8 mouse cellular contexts compared by ENCODE assay signal in the genomic region with DNA sequence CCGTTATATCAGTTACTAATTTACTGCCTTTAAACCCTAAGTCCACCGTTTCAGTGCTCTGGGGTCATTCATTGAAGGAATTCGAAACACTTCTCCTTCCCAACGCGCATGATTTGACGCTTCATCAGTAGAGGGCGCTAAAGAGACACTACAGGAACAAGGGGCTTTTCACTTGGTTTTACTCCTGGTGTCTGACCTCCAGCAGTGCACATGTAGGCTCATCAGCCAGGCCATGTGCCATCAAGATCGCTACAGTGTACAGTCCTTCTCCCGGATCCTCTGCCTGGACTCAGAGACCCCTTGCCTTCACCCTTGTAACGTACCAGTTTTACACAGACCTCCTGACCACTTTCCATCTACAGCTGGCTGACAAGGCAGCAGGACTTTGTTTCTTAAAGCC.
DNase-seq lines count a peak whose midpoint lies in the region; ATAC-seq and TF ChIP-seq lines count a peak whose summit lies in the region.

No protein-coding gene starts in this region.

- DNase-seq in c-Kit-negative CD71-positive TER-119-positive erythroid progenitor cells, embryonic 14.5 days (ENCODE audit: low read depth, low spot score), result peak; percentile 4
- DNase-seq in forebrain, embryonic 14.5 days (ENCODE audit: low spot score), result peak; percentile 89
- DNase-seq in heart, postnatal 36 days, result peak; percentile 72 to 76
- peak; percentile 85 for DNase-seq in layer of hippocampus, adult 11-12 months (ENCODE audit: low spot score)
- peak; percentile 55 to 72 for DNase-seq in lung, adult 18-20 months
- DNase-seq in thymus, adult 2 months, result peak; percentile 32

- TF ChIP-seq CTCF in ES-Bruce4 (IDR thresholded peaks at IDR 0.05; ENCODE audit: low read depth, low read length), result peak; percentile 33
- TF ChIP-seq CTCF in thymus, adult 2 months (IDR thresholded peaks at IDR 0.05; ENCODE audit: borderline replicate concordance, control insufficient read depth, extremely low read depth, insufficient read depth, low read length, poor library complexity), result no peak

- H3K4me2 ChIP-seq in forebrain, embryonic 14.5 days (ENCODE audit: low read length), result no peak overlapping the region

- H3K36me3 ChIP-seq in ES-Bruce4 (ENCODE audit: control insufficient read depth, insufficient read depth, low read length, poor library complexity, severe bottlenecking), result no peaks in the 10 kb centered on the region
- H3K36me3 ChIP-seq in forebrain, embryonic 14.5 days (ENCODE audit: control insufficient read depth, insufficient read depth, low read length), result no peaks in the 10 kb centered on the region
- H3K36me3 ChIP-seq in thymus, adult 2 months (ENCODE audit: control insufficient read depth, insufficient read depth, low read length), result no peaks in the 10 kb centered on the region

- no peak overlapping the region for H3K27ac ChIP-seq in ES-Bruce4 (ENCODE audit: insufficient read depth, low read length)
- H3K27ac ChIP-seq in forebrain, embryonic 14.5 days (ENCODE audit: low read depth, low read length), result no peak overlapping the region
- no peak overlapping the region for H3K27ac ChIP-seq in thymus, adult 2 months (ENCODE audit: control insufficient read depth, insufficient read depth, low read length)

- no peaks in the 10 kb centered on the region for H3K9me3 ChIP-seq in ES-Bruce4 (replicated peaks; ENCODE audit: control insufficient read depth, insufficient read depth, low read length, poor library complexity, severe bottlenecking)
- H3K9me3 ChIP-seq in forebrain, embryonic 14.5 days (replicated peaks; ENCODE audit: control insufficient read depth, low read length), result no peaks in the 10 kb centered on the region

- no peaks in the 10 kb centered on the region; the same call in 1 of the 2 replicates for H3K27me3 ChIP-seq in ES-Bruce4 (ENCODE audit: control insufficient read depth, insufficient read depth, low read length, poor library complexity, severe bottlenecking)
- no peaks in the 10 kb centered on the region for H3K27me3 ChIP-seq in forebrain, embryonic 14.5 days (replicated peaks; ENCODE audit: control insufficient read depth, insufficient read depth, low read length)
- no peaks in the 10 kb centered on the region for H3K27me3 ChIP-seq in thymus, adult 2 months (ENCODE audit: control insufficient read depth, insufficient read depth, low read length)

- H3K4me3 ChIP-seq in ES-Bruce4 (ENCODE audit: low read depth, low read length), result no peak overlapping the region
- no peak overlapping the region for H3K4me3 ChIP-seq in forebrain, embryonic 14.5 days (ENCODE audit: low read depth, low read length)
- H3K4me3 ChIP-seq in thymus, adult 2 months (ENCODE audit: control insufficient read depth, insufficient read depth, low read length), result no peak overlapping the region

- TF ChIP-seq POLR2A in ES-Bruce4 (IDR thresholded peaks at IDR 0.05; ENCODE audit: insufficient read depth, low read length), result no peak
- no peak for TF ChIP-seq POLR2A in thymus, adult 2 months (IDR thresholded peaks at IDR 0.05; ENCODE audit: control insufficient read depth, extremely low read depth, insufficient read depth, low read length, poor library complexity)

- intact Hi-C loops in heart, postnatal 36 days (cut with DNase I), result loop anchor here (1.0 to 10.0 kb wide), 4 partner anchors 253 to 621 kb away; no protein-coding TSS in a partner anchor

- no peak overlapping the region for H3K9ac ChIP-seq in ES-Bruce4 (ENCODE audit: low read depth, poor library complexity, severe bottlenecking)
- H3K9ac ChIP-seq in forebrain, embryonic 14.5 days (ENCODE audit: low read length), result no peak overlapping the region

- WGBS in forebrain, embryonic 14.5 days, result 8% methylated on average over 10 of the region's 10 CpGs
- whole genome bisulfite sequencing in thymus, adult 2 months, result 11% methylated on average over 10 of the region's 10 CpGs

- TF ChIP-seq EP300 in ES-Bruce4 (IDR thresholded peaks at IDR 0.05; ENCODE audit: insufficient read depth, low read depth, low read length), result no peak

- no peaks in the 10 kb centered on the region for H3K4me1 ChIP-seq in ES-Bruce4 (ENCODE audit: control insufficient read depth, insufficient read depth, low read length)
- no peaks in the 10 kb centered on the region for H3K4me1 ChIP-seq in forebrain, embryonic 14.5 days (ENCODE audit: control insufficient read depth, insufficient read depth, low read length)
- H3K4me1 ChIP-seq in thymus, adult 2 months (replicated peaks; ENCODE audit: control insufficient read depth, insufficient read depth, low read length), result no peaks in the 10 kb centered on the region

- peak; percentile 72; the same call in 1 of the 2 replicates for ATAC-seq in forebrain, embryonic 14.5 days
- 0 out of 2 replicates have a peak, but pooled peaks have one; percentile 9 for ATAC-seq in neutrophil, adult 5-6 weeks (ENCODE audit: extremely low read depth, insufficient number of reproducible peaks, low FRiP score, poor library complexity, severe bottlenecking)

Comparison
In these comparisons a context has a peak if more than half of its experiments do, and no peak if none do; other contexts are left out.
1. DNase-seq: peak in every context shown above with its lines; median percentile 89 in forebrain, embryonic 14.5 days; 85 in layer of hippocampus, adult 11-12 months; 74 in heart, postnatal 36 days; 64 in lung, adult 18-20 months; 32 in thymus, adult 2 months; 4 in c-Kit-negative CD71-positive TER-119-positive erythroid progenitor cells, embryonic 14.5 days.